Mouse (Mus musculus) cerebellum, postnatal 36 days (tissue): ENCODE results near the gene Lingo3.

Experiments
- DNase-seq, 2 experiments: peaks; one replicate each; pipeline ENCODE4 v3.0.0; 2021 to 2022; ENCODE audit warnings: mixed read lengths in 2 of 2

Gene Lingo3

GRCm38 (mm10) chr10:80843931-80844547, at the start of gene Lingo3:
TSS of gene Lingo3 (minus strand) at chr10:80844039.
- DNase-seq, result peak; percentile 78 to 82

DNA sequence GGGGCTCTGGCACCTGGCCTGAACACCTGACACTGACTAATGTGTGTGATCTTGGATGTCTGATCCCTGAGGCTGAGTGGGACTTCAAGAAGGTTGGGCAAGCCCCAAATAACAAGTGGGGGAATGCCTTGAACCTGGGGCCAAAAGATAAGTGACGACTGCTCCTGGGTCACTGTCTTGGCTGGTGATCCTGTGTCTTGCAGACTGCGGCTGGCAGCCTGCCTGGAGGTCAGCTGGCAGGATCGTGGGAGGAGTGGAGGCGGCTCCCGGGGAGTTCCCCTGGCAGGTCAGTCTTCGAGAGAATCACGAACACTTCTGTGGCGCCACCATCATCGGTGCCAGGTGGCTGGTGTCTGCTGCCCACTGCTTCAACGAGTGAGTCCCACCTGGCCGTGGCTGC, 43.3 kb upstream of the Lingo3 start:
- DNase-seq, result peak; percentile 76 to 85

- peak; percentile 78 to 81 for DNase-seq
These were observed 37.5 kb upstream of the Lingo3 start for GRCm38 (mm10) chr10:80881301-80881700.

- DNase-seq, result no peak
These were observed 37.1 kb upstream of the Lingo3 start for GRCm38 (mm10) chr10:80880901-80881300.

DNA sequence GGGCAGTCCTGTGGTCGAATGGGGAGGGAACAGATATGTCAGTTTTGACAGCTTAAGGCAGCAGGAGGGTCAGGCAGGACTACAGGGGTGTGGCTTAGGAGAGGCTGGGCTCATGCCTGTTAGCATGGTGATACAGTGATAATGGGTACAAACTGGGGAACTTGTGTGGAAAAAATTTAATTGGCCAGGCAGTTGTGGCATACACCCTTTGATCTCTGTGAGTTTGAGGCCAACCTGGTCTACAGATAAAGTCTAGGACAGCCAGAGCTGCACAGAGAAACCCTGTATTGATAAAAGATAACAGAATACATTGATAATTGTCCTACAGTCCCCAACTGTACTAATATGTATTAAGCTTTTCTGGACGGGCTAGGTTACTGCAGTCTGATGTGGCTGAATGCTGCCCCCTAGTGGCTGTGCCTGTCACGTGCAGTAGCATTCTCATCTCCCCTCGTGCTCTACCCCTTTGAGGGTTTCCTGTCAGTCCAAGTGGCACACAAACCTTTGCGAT, 36.3 kb upstream of the Lingo3 start:
- peak; percentile 73 to 76 for DNase-seq

DNA sequence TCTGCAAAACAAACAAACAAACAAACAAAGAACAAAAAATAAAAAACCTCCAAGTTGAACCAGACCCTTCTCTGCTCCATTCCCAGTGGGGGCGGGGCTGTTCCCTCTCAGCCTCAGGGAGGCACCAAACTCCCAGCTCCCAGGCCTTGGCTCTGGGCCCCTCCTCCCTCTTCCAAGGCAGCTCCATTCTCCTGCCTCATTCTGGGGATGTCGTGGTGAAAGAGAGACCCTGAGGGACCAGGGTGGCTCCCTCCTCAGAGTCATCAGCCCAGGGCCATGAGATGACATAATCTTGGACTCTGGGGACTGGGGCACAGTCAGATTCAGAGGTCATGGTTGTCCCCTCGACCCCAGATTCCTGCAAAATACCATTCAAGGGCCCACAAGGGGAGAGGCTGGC, 32.8 kb upstream of the Lingo3 start:
- DNase-seq, result no peak

GRCm38 (mm10) chr10:80876028-80876427, 32.2 kb upstream of the Lingo3 start:
- peak; percentile 74 to 80 for DNase-seq

- DNase-seq, result no peak
These were observed 30.2 kb upstream of the Lingo3 start for GRCm38 (mm10) chr10:80874035-80874434.

- no peak for DNase-seq
These were observed 27.7 kb upstream of the Lingo3 start, which contains the start of gene Tmprss9 for GRCm38 (mm10) chr10:80871581-80871980. TSS of gene Tmprss9 (plus strand) at chr10:80871848.

DNA sequence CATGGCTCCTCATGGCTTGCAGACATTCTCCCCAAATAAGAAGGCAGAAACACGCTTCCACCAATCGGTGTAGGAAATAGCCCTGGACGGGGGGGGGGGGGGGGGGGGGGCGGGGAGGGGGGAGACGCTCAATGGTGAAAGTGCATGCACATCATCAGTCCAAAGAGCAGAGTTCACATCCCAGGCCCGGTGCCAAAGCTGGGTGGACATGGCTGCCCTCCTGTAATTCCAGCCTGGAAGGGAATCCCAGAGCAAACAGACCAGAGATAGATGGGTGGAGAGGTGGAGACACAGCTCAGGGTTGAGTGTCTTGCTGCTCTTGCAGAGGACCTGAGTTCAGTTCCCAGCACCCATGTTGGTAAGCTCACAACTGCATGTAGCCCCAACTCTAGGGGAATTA, 27.2 kb upstream of the Lingo3 start:
- no peak for DNase-seq

DNA sequence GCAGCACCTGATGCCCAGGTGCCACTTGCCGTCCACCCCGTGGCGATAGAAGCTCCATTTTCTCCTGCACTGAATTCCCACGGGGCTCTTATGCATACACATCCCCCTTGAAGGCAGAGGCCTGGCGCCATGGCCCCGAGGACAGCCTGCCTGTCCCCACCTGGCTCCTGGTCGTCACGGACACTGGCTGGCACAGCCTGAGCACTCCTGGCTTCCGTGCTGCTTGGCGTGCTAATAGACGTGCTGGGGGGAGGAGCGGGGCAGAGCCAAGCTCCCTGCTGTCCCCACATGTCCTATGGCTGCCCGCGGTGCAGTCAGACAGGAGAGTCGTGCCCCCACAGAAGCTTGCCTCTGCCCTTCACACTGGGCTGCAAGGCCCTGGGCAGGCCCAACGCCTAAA, 20.6 kb upstream of the Lingo3 start:
- peak; percentile 75 to 80 for DNase-seq

DNA sequence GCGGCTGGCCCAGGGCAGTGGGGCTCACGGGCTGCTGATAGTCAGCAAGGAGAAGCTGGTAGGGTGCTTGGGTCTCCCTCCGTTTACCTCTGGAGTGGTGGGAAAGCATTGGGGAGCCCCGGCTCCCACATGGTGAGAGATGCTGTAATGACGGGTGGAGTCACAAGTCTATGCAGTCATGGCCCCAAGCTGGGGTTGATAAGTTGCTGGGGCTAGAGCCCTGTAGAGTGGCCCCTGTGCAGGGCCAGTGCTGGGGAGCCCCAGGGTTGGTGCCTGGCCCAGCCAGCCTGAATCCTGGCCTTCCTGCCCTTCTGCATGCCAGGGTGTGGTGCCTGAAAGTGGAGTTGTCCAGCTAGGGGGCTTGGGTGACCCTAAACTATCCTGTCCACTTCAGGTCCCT, 18.5 kb upstream of the Lingo3 start:
- DNase-seq, result no peak

DNA sequence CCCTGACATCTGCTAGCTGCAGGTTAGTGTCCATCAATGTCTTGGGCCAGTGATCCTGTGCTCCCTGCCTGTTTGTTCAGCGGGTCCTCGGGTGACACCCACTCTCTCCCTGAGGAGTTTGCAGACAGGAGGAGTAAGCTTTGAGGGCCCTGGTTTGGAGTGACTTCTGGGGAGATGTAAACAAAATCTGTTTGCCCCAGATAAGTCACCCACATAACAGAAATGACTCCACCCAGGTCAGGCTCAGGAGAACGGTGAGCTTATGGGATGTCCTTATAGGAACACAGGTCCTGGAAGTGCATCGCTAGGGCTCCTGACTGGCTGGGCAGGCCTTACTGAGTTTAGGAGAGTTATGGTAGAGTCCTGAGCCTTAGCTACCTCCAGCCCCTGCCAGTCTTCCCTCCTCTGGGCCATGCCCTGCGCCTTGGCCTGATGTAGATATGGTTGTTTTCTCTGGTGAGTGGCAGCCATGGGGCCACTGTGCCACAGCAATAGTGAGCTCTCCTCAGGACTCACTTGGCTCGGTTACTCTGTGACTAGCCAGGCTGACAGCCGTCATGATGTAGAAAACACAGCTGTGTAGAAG, 14.6 kb upstream of the Lingo3 start:
- DNase-seq, result no peak

- no peak for DNase-seq
These were observed 14.0 kb upstream of the Lingo3 start for GRCm38 (mm10) chr10:80857848-80858247.

DNA sequence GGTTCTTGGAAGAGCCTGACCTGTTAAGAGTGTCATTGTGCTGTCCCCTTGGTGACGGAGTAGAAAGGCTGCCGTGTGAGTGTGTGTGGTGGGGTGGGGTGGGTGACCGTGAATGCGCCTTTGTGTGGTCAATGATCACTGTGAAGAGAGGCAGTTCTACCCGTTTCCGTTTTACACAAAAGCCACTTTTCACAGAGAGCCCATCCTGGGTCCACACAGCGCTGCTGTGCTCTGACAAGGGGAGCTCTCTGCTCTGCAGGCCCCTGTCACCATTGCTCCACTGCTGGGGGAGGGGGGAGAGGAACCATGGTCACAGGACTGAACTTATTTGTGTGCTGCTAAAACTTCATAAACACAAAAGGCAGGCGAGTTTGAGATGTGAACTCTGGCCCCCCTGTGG, 13.5 kb upstream of the Lingo3 start:
- DNase-seq, result no peak

DNA sequence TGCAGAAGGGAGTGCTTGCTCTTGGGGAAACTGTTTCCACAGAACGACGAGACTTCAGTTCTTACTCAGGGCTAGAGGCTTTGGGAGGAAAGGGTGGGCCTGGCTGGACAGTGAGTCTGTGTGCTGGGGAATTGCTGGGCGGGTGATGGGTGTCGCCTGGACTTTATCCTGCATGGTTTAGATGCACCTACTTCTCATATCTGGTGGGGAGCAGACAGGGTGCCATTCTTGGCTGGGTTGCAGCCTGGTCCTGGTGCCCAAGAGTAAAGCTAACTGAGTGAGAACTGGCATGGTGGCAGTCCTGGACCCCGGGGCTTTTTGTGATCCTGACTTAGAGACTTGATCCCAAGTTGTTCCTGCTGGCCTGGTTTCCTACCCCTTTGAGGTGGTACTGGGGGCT, 13.1 kb upstream of the Lingo3 start:
- no peak for DNase-seq

- DNase-seq, result no peak
These were observed 12.4 kb upstream of the Lingo3 start for GRCm38 (mm10) chr10:80856267-80856666.

GRCm38 (mm10) chr10:80855749-80856073, 11.9 kb upstream of the Lingo3 start:
- peak; percentile 62 to 69 for DNase-seq

DNA sequence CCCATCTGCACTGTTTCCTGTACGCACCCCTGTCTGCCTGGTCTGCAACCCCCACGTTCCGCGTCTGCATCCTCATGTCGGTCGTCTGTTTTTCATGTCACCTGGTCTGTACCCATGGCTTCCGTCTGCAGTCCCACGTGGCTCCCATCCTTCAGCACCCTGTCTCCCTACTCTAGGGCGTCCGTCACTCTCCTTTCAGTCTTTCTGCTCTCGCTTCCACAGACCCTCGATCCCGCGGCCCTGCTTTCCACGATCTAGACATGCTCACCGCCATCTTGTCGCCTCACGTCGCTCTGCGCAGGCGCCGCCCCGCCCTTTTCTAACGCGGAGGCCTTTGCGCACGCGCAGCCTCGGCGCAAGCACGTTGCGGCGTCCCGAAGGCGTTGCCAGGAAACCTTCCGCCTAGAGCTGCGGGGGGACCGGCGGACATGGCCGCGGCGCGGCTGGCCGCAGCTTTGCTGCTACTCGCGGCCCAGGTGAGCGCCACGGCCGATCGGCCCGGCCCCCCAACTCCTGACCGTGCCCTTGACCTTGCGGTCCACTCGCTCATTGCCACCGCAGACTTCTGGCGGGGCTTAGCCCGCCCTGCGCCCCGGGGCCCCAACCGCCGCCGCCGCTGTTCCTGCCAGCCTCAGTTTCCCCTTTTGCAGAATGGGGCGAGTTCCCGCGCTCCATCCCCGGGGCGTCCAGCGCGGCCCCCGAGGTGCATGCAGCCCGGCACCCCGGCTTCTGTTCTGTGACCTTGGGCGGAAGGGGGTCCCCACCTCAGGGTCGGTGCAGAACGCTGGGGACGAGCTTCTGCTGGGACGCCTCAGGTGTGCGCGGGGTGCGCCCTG, 11.3 kb upstream of the Lingo3 start, which contains the start of the genes Lsm7 and Sppl2b:
Gene Lsm7, minus strand, starts transcription at position 297 of the 836 bp plus-strand sequence.
Gene Sppl2b, plus strand, starts transcription at position 363 of the 836 bp plus-strand sequence.
- peak; percentile 98 for DNase-seq

DNA sequence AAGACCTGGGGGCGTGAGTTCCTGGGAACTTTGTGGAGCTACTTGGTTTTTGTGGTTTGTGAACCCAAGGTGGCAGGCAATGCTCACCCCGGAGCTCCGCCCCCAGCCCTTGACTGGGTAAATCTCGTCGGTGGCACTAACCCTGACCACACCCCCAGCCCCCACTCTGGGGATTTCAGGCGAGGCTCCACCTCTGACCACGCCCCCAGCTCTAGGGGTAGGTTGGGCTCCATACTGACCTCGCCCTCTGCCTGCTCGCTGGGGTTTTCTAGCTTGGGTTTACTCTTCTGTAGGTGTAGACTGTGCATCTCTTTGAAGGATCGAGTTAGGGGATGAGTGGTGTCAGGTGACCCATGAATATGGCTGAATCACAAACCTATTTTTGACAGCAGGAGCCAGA, 4.7 kb upstream of the Lingo3 start:
- no peak for DNase-seq

DNA sequence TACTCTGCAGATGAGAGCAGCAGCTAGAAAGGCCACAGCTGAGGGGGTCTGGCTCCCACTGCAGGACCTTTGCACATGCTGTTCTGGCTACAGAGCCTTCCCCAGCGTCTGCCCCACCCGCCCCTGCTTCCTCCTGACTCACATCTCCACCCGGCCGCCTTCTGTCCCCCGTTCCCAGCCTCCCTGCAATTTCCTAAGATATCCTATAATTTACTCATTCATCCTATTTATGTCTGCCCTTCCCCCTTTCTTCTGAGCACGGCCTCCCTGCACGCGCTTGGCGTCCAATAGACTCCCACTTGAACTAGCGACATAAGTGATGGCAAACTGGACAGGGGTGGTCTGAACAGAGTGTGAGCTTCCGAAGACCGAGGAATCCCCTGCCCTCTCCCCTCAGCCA, 1.9 kb upstream of the Lingo3 start:
- no peak for DNase-seq

DNA sequence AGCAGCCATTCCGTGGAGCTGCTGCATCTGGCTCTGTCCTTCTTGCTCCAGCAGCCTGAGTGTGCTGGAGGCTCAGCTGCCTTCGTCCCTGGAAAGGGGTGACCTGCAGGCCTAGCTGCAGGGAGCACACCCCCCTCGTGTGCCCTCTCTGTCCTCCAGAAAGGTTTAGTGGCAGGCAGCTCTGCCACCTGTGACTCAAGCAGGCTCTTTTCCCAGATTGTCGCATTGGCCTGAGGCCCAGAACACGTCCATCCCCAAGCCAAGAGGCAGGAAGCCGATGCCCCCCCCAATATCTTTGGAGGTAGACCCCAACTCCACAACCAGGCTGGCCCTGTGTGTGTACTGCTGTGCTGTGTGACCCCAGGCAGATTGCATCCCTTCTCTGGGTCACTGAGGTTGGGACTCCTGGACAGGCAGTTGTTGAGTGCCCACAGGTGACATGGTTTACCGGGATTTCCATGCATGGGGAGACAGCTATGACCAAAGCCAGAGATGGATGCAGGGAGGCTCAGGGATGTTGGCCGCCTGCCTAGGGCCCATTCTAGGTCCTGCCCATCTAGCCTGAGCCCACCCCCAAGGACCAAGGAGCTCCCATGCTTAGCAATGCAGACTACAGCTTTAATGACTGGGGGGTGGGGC, 1.3 kb upstream of the Lingo3 start:
- DNase-seq, result peak in 1 of 2 experiments; percentile 44
